Mouse (Mus musculus) embryo, embryonic 9.5 days (tissue): Measurements from ENCODE around the gene Pdzd7.

ENCODE experiments used
- DNase-seq: peaks from one replicate; pipeline ENCODE4 v3.0.0-alpha.2; 2017; ENCODE audit errors: extremely low spot score

The Pdzd7 gene

GRCm38 (mm10) chr19:44984420-44984819 lies 61.1 kb downstream of the Pdzd7 start:
- no peak for DNase-seq

- no peak for DNase-seq
Measured at GRCm38 (mm10) chr19:44983366-44983765, 62.2 kb downstream of the Pdzd7 start.

- DNase-seq = no peak
Measured at GRCm38 (mm10) chr19:44982477-44983115, 62.9 kb downstream of the Pdzd7 start.

- DNase-seq = no peak
Measured at GRCm38 (mm10) chr19:44980787-44981186, 64.7 kb downstream of the Pdzd7 start.

GRCm38 (mm10) chr19:44977148-44977547 lies 68.4 kb downstream of the Pdzd7 start:
- no peak for DNase-seq
